Mouse (Mus musculus): Measurements from ENCODE around the gene Ethe1. TPM values are rescaled to one million over a fixed set of nuclear protein-coding genes. Genes with fewer than 3 reads are reported as not detected.
A peak's percentile ranks its signal among the peaks of the same experiment; 100 is the strongest.

Gene Ethe1
- polyA plus RNA-seq, 1 experiment from 2014 or later, result 27.3 TPM

- H3K27ac ChIP-seq (replicated peaks), result no peak overlapping the region
- peaks cover 23% of the 10 kb centered on the region for H3K27me3 ChIP-seq
- H3K4me1 ChIP-seq, result peaks cover 10% of the 10 kb centered on the region
- no peak for ATAC-seq (ENCODE audit: insufficient number of reproducible peaks, low FRiP score, low TSS enrichment, low read depth)
- no peaks in the 10 kb centered on the region for H3K36me3 ChIP-seq
- H3K9ac ChIP-seq, result no peak overlapping the region
- H3K4me3 ChIP-seq (replicated peaks), result no peak overlapping the region
- WGBS, result 89% methylated on average over 6 of the region's 6 CpGs
- H3K9me3 ChIP-seq (replicated peaks), result no peaks in the 10 kb centered on the region
- no peak overlapping the region for H3K4me2 ChIP-seq (replicated peaks)
Measured at GRCm38 (mm10) chr7:24584876-24585275, 2.5 kb upstream of the Ethe1 start.

- Histone ChIP-seq H3K4me2 (replicated peaks) (no peak overlapping the region), H3K4me1 (peaks cover 10% of the 10 kb centered on the region), H3K27ac (replicated peaks) (no peak overlapping the region), H3K9me3 (replicated peaks) (no peaks in the 10 kb centered on the region), H3K9ac (no peak overlapping the region), H3K4me3 (replicated peaks) (no peak overlapping the region), H3K36me3 (no peaks in the 10 kb centered on the region), H3K27me3 (peaks cover 23% of the 10 kb centered on the region)
- WGBS, result 33% methylated on average over 16 of the region's 16 CpGs
- no peak for ATAC-seq (ENCODE audit: insufficient number of reproducible peaks, low FRiP score, low TSS enrichment, low read depth)
Measured at GRCm38 (mm10) chr7:24585995-24586394, 1.3 kb upstream of the Ethe1 start.

DNA sequence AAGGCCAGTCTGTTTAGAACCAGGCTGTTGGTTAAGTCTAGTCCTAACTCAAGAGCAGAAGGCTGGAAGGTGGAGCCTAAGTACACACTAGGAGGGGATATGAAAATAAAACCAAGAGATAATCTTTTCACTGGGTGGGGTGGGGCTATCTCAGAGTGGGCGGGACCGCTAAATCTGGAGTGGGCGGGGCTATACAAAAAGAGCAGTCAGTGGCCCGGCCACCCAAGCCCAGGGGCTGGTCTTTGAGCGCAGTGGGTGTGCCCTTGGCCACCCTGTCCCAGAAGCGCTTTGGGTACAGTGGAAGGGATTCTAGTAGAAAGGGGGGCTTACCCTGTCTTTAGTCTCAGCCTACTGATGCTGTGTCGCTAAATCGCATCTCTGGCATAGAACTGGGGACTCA lies 515 bp upstream of the Ethe1 start:
- ATAC-seq (ENCODE audit: insufficient number of reproducible peaks, low FRiP score, low TSS enrichment, low read depth), result 0 out of 2 replicates have a peak, but pooled peaks have one; percentile 41
- H3K27ac ChIP-seq (replicated peaks), result peak overlapping the region; percentile 29; the same call in 1 of the 2 replicates
- peaks cover 23% of the 10 kb centered on the region for H3K27me3 ChIP-seq
- H3K9me3 ChIP-seq (replicated peaks), result no peaks in the 10 kb centered on the region
- H3K9ac ChIP-seq, result no peak overlapping the region
- peak overlapping the region; percentile 60 for H3K4me3 ChIP-seq (replicated peaks)
- 7% methylated on average over 8 of the region's 8 CpGs for WGBS
- no peaks in the 10 kb centered on the region for H3K36me3 ChIP-seq
- H3K4me1 ChIP-seq, result peaks cover 10% of the 10 kb centered on the region
- H3K4me2 ChIP-seq (replicated peaks), result peak overlapping the region; percentile 71

DNA sequence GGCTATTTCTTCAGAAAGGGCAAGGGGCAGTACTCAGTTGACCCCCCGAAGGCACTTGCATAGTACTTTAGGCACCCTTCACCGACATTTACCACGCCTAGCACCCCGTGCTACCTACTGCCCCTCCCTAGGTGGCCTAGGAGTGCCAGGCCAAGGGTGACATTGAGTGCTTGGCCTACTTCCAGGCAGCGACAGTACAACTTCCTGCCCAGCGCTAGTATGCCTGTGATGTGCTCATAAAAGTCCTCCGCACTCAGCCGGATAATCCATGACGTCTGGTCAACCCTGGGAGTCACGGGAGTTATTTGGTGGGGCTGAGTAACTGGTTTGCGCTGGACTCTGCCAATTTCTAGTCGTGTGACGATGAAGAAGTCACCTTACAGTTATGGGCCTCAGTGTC lies 993 bp downstream of the Ethe1 start:
- Histone ChIP-seq H3K4me3 (replicated peaks) (no peak overlapping the region), H3K36me3 (no peaks in the 10 kb centered on the region), H3K4me2 (replicated peaks) (no peak overlapping the region), H3K9me3 (replicated peaks) (no peaks in the 10 kb centered on the region), H3K27ac (replicated peaks) (no peak overlapping the region), H3K4me1 (peaks cover 10% of the 10 kb centered on the region), H3K27me3 (peaks cover 23% of the 10 kb centered on the region), H3K9ac (no peak overlapping the region)
- WGBS, result 82% methylated on average over 13 of the region's 13 CpGs
- ATAC-seq (ENCODE audit: insufficient number of reproducible peaks, low FRiP score, low TSS enrichment, low read depth), result no peak

DNA sequence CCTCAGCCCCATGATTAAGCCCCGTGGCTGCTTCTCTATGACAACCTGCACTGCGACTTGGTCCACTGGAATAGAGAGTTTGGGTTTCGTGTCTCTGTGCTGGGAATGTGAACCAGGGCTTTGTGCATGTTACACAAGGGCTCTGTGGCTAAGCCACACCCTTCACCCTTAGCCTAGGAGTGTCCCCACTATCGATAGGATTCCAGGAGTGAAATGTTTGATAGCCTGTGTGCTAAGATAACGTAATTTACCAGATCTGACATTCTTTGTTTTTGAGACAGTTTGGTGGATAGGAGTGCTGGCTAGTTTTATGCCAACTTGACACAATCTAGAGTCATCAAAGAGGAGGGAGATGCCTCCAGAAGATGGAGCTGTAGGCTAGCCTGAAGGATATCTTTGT lies 4.4 kb downstream of the Ethe1 start:
- 59% methylated on average over 5 of the region's 5 CpGs for WGBS
- Histone ChIP-seq H3K9me3 (replicated peaks) (no peaks in the 10 kb centered on the region), H3K27me3 (peaks cover 4% of the 10 kb centered on the region; the same call in 1 of the 2 replicates), H3K4me1 (peaks cover 21% of the 10 kb centered on the region), H3K9ac (no peak overlapping the region), H3K36me3 (no peaks in the 10 kb centered on the region), H3K4me2 (replicated peaks) (no peak overlapping the region), H3K4me3 (replicated peaks) (no peak overlapping the region), H3K27ac (replicated peaks) (no peak overlapping the region)
- ATAC-seq (ENCODE audit: insufficient number of reproducible peaks, low FRiP score, low TSS enrichment, low read depth), result no peak

- Histone ChIP-seq H3K9me3 (replicated peaks) (no peaks in the 10 kb centered on the region), H3K4me1 (peaks cover 17% of the 10 kb centered on the region), H3K27ac (replicated peaks) (no peak overlapping the region), H3K9ac (no peak overlapping the region), H3K4me3 (replicated peaks) (no peak overlapping the region), H3K4me2 (replicated peaks) (no peak overlapping the region), H3K27me3 (0 out of 2 replicates have a peak, but pooled peaks cover 2% of the 10 kb centered on the region), H3K36me3 (no peaks in the 10 kb centered on the region)
- 56% methylated on average over 4 of the region's 4 CpGs for WGBS
- ATAC-seq (ENCODE audit: insufficient number of reproducible peaks, low FRiP score, low TSS enrichment, low read depth), result no peak
Measured at GRCm38 (mm10) chr7:24592163-24592562, 4.8 kb downstream of the Ethe1 start.

GRCm38 (mm10) chr7:24592781-24593180 lies 5.4 kb downstream of the Ethe1 start:
- Histone ChIP-seq H3K27ac (replicated peaks) (no peak overlapping the region), H3K9ac (no peak overlapping the region), H3K27me3 (0 out of 2 replicates have a peak, but pooled peaks cover 2% of the 10 kb centered on the region), H3K4me3 (replicated peaks) (no peak overlapping the region), H3K4me2 (replicated peaks) (no peak overlapping the region), H3K36me3 (no peaks in the 10 kb centered on the region), H3K9me3 (replicated peaks) (no peaks in the 10 kb centered on the region), H3K4me1 (peaks cover 10% of the 10 kb centered on the region)
- WGBS, result 78% methylated on average over 6 of the region's 6 CpGs
- no peak for ATAC-seq (ENCODE audit: insufficient number of reproducible peaks, low FRiP score, low TSS enrichment, low read depth)

GRCm38 (mm10) chr7:24593621-24594308 lies 6.4 kb downstream of the Ethe1 start:
- WGBS, result 1% methylated on average over 39 of the region's 39 CpGs
- H3K27ac ChIP-seq (replicated peaks), result no peak overlapping the region
- 0 out of 2 replicates have a peak, but pooled peaks cover 2% of the 10 kb centered on the region for H3K27me3 ChIP-seq

DNA sequence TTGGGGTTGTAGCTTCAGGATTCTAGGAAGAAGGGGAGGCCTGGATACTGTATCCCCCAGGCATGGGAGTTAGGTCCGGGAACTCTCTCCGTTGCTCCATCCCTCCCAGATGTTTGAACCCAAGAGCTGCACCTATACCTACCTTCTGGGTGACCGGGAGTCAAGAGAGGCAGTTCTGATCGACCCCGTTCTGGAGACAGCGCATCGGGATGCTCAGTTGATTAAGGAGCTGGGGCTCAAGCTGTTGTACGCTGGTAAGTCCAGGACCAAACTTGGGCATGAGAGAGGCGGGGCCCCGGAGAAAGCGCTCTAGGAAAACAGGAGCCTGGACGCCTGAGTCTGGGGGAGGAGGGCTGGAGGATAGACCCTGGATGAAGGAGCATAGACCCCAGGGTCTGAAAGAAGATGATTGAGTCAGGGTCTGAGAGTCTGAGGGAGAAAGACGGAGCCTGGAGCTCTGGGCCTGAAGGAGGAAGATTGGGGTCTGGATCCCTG lies 7.0 kb downstream of the Ethe1 start:
- Histone ChIP-seq H3K4me2 (replicated peaks) (peak overlapping the region; percentile 68), H3K27ac (replicated peaks) (no peak overlapping the region), H3K4me3 (replicated peaks) (peak overlapping the region; percentile 70), H3K36me3 (no peaks in the 10 kb centered on the region), H3K4me1 (peaks cover 10% of the 10 kb centered on the region), H3K27me3 (0 out of 2 replicates have a peak, but pooled peaks cover 2% of the 10 kb centered on the region), H3K9ac (peak overlapping the region; percentile 64), H3K9me3 (replicated peaks) (no peaks in the 10 kb centered on the region)
- 4% methylated on average over 13 of the region's 13 CpGs for WGBS
- ATAC-seq (ENCODE audit: insufficient number of reproducible peaks, low FRiP score, low TSS enrichment, low read depth), result 0 out of 2 replicates have a peak, but pooled peaks have one; percentile 8

More at GRCm38 (mm10) chr7:24593621-24594308, 6.4 kb downstream of the Ethe1 start:
- Histone ChIP-seq H3K4me1 (peaks cover 10% of the 10 kb centered on the region), H3K4me3 (replicated peaks) (peak overlapping the region; percentile 70), H3K4me2 (replicated peaks) (peak overlapping the region; percentile 68), H3K36me3 (no peaks in the 10 kb centered on the region), H3K9ac (peak overlapping the region; percentile 64), H3K9me3 (replicated peaks) (no peaks in the 10 kb centered on the region)
- ATAC-seq (ENCODE audit: insufficient number of reproducible peaks, low FRiP score, low TSS enrichment, low read depth), result peak; percentile 90

GRCm38 (mm10) chr7:24595464-24595863 lies 8.1 kb downstream of the Ethe1 start:
- H3K36me3 ChIP-seq, result no peaks in the 10 kb centered on the region
- no peak overlapping the region for H3K9ac ChIP-seq
- H3K27me3 ChIP-seq, result 0 out of 2 replicates have a peak, but pooled peaks cover 2% of the 10 kb centered on the region
- H3K9me3 ChIP-seq (replicated peaks), result no peaks in the 10 kb centered on the region
- H3K4me3 ChIP-seq (replicated peaks), result no peak overlapping the region
- H3K4me1 ChIP-seq, result peaks cover 10% of the 10 kb centered on the region
- H3K4me2 ChIP-seq (replicated peaks), result no peak overlapping the region
- 70% methylated on average over 2 of the region's 2 CpGs for whole genome bisulfite sequencing
- no peak overlapping the region for H3K27ac ChIP-seq (replicated peaks)
- no peak for ATAC-seq (ENCODE audit: insufficient number of reproducible peaks, low FRiP score, low TSS enrichment, low read depth)

DNA sequence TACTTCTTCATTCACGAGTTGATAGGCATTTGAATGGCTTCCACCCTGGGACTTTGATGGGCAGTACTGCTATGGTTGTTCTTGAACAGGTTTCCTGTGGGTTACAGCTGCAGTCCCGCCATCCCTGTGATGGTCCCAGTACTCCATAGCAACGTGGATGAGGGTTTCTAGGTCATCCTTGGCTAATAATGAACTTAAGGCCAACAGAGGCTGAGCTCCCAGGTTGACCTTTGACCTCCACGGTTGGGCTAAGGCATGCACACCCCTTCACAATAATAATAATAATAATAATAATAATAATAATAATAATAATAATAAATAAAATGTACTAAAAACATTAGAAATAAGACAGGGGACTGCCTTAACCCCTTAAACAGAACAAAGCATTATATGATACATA lies 10.8 kb downstream of the Ethe1 start:
- 75% methylated on average over 4 of the region's 4 CpGs for WGBS
- Histone ChIP-seq H3K27me3 (0 out of 2 replicates have a peak, but pooled peaks cover 2% of the 10 kb centered on the region), H3K4me2 (replicated peaks) (no peak overlapping the region), H3K36me3 (no peaks in the 10 kb centered on the region), H3K9ac (no peak overlapping the region), H3K4me1 (peaks cover 13% of the 10 kb centered on the region), H3K27ac (replicated peaks) (no peak overlapping the region), H3K4me3 (replicated peaks) (no peak overlapping the region), H3K9me3 (replicated peaks) (no peaks in the 10 kb centered on the region)
- ATAC-seq (ENCODE audit: insufficient number of reproducible peaks, low FRiP score, low TSS enrichment, low read depth), result no peak
